Mouse (Mus musculus) heart, postnatal 25 days (tissue): ENCODE measurements around the gene Tiam2. TPM values are rescaled to one million over a fixed set of nuclear protein-coding genes. Genes with fewer than 3 reads are reported as not detected.

Experiments
- DNase-seq: peaks from one replicate; pipeline ENCODE4 v3.0.0; 2022; ENCODE audit warnings: low spot score
- intact Hi-C: fragments of 180-260 bp; cut with DNase I; formaldehyde crosslinking; loops from one replicate; pipeline ENCODE4 v1.15.1; 2025
- total RNA-seq, 2 experiments: library from RNA; stranded (reverse); gene quantifications; 2 replicates each; pipeline ENCODE4 v1.2.3; 2021

Tiam2 gene
- total RNA-seq, 2 experiments from 2014 or later, result 2.0 to 2.3 TPM

DNA sequence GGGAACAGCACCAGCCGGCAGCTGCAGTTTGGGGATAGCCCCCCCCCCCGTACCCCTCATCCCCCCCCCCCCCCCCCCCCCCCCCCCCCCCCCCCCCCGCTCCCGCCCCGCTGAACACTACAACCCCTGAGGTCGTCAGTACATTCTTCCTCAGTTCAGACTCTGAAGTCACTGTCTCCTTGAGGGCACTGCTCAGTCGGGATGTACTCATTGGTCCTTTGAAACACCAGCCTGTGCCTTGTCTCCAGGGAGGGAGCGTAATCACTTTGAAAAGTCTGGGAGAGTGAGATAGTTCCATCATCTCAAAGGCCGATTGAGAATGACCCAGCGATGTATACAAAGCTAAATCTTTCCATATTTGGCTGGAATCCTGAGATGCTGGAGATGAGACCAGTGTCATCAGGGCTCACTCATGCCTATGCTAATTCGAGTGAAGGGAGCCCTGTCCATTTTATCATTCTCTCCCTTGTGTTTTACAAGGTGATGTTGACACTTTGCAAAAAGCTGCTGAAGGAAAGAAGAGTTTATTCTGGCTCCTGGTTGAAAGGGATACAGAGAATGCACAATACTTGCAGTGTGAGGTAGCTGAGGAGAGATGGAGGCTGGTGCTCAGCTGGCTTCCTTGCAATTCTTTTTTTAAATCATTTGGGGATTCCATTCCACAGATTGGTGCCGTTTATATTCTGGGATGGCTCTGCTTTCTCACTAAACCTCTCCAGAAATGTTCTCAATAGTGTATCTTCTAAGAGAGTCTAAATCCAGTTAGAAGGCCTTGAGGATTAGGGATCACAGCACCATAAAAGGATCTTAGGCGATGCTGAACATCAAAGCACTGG, 53.6 kb downstream of the Tiam2 start:
- intact Hi-C loops, result no loop called here
- DNase-seq, result no peak

DNA sequence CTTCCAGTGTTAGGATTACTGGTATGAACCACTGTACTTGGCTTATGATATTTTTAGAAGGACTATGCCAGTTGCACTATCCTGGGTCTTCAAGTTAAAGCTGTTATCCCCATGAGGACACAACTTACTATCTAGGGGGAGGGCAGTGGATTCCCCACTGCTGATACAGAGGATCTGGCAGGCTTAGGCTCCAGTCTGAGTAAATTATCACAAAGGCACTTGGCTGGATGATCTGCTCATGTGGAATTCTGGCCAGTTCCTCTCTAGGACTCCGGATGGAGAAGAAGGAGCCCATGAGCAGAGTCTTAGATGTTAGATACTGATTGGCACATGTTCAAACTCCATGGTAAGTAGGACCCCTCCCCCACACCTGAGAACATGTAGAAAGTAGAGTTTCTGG, 59.0 kb downstream of the Tiam2 start:
- intact Hi-C loops, result no loop called here
- no peak for DNase-seq

DNA sequence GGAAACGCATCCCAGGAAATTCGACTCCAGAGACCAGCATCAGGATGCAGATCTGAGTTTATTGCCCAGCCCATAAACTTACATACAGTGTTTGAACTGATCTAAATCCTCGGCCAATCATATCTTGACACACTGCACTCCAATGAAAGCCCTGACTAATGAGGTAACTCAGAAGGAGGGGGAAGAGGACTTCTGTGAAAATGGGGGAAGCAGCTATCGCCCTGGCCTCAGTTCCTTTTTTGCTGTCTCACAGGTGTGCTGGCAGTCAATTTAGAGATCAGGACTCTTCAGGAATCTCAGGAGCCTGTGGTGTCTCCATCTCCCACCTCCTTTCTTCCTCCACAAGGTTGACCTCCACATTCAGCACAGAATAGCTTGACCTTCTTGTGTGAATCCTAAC, 61.4 kb downstream of the Tiam2 start:
- intact Hi-C loops, result no loop called here

DNA sequence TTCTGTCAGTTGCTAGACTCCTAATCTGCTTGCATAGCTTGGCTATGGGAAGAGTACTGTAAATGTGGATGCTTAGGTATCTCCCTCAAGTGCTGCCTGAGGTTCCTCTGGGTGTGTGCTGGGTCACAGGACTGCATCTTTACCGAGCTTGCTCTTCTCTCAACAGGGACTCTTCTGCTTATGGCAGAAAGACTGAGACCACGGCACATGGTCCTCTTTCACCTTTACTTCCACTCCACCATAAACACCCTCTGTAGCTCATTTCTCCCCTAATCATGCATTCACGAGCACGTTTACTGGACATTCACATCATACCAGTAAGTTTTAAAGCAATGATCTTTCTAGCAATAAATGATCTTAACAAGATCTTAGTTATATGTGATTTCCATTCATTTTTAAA, 63.4 kb downstream of the Tiam2 start:
- DNase-seq, result no peak
- intact Hi-C loops, result no loop called here

More for the DNA sequence above, 61.4 kb downstream of the Tiam2 start:
- DNase-seq, result no peak

DNA sequence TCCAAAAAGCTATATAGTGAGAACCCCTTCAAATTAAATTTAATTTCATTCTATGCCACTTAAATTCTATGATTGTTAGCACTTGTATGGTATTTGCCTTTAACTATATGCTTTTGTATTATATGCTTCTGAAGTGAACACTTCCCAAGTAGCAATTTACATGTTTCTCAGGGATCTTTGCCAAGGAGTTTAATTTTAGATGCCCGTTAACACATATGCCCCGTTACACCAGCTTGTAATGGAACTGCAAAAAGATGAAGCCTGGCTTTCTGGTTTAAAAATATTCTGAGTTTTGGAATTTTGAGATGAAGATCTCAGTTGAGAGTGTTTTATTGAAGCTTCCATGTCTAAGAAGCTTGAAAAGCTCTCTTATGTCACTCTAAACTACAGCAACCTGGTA, 67.6 kb downstream of the Tiam2 start:
- intact Hi-C loops, result no loop called here

DNA sequence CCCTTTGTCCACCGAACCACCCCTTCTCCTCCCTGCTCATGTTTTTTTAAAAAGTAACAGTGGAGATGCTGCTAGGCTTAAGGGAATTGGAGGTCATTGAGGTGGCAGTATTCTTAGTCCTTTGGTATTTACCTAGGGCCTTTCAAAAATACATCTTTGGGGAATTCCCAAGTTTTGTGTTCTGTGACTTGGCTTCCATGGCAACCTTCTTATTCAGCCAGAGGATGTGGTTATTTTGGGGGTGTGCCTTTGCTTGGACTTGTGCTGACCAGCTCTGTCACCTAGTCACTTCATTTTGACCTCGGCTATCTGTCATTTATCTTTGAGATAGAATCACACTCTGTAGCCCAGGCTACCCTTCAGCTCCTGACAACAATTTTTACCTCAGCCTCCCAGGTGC, 68.6 kb downstream of the Tiam2 start:
- no peak for DNase-seq
- intact Hi-C loops, result no loop called here

More for the DNA sequence above, 67.6 kb downstream of the Tiam2 start:
- DNase-seq, result no peak

DNA sequence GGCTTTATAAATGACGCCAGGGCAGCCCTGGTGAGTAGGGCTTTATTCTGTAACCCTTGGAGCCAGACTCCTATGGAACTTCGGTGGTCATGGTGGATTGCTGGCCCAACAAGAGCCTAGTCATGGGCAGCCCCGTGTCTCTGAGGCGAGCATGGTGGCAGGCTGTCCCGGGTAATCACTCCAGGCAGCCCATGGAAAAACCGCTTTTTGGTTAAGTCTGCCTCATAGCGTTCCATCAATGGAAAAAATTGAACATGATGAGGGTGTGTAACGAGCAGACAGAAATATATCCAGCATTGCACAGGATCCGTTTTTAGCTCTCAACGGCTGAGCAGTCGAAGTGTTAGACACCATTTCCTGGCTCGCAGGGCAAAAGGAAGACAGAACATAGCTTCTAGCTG, 70.5 kb downstream of the Tiam2 start:
- intact Hi-C loops, result no loop called here
- DNase-seq, result no peak

DNA sequence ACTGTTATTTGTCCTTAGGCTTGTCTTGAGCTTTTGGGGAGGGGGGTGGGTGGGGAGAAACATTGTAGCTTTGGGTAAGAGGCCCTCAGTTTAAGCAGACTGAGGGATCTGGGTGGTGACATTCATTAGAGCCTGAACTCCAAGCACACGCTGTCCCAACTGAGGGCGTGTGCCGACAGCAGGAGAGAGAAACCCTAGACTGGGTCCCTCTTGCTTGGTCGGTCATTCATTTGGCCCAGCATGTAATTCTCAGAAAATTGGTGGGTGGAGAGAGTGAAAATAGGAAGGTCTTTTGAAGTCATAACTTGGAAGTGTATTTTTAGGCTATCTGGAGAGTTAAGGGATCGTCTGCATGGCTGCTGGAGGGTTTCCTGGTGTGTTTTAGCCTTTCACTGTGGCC, 71.5 kb downstream of the Tiam2 start:
- DNase-seq, result no peak
- intact Hi-C loops, result no loop called here

DNA sequence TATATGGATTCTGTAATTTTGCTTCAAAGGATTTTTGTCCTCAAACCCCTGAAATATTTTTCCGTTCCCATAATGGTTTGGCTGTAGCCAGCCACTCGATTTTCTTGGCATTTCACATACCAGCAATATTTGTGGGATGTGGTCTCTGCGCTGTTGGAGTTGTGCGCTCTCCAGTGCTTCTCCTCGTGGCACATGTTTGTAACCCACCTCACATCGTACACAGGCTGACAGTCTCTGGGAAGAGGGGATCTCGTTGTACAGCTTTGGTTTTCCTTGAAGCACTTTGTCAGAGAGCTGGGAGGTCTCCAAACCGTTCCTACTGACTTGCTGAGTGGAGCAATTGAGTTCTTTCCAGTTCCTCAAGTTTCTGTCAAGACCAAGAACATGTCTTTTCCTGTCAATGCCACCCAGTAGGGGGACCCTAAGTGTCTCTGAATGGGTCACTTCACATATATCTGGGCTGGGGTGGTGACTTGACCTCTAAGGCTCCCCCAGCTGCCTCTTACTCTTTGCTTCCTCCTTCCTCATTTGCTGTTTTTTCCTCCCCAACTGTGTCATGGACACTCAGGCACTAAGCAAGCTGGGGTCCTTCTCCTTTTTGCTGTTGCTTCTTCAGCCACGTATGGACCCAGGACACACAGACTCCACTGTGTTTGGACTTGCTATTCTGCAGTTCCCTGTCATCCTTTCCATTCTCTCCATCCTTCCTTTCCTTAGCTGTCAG, 79.1 kb downstream of the Tiam2 start:
- DNase-seq, result no peak
- intact Hi-C loops, result no loop called here

DNA sequence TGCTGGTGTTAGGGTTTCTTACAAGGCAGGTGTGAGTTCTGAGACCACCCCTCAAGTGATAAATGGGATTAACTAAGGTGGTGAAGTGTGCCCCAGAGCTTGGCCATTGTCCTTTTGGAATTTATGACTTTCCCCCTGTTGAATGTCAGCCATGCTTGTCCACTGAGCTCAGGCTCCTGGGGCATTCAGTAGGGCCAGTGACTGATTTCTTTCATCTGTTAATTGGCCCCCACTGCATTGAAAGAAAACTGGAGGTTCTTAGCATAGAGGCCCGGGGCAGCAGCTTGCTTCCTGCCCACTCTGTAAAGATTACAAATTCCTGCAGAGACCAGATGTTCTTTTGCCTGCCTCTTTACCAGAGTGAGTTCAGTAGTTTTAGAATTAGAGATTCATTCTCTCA, 80.7 kb downstream of the Tiam2 start:
- no peak for DNase-seq
- intact Hi-C loops, result no loop called here

DNA sequence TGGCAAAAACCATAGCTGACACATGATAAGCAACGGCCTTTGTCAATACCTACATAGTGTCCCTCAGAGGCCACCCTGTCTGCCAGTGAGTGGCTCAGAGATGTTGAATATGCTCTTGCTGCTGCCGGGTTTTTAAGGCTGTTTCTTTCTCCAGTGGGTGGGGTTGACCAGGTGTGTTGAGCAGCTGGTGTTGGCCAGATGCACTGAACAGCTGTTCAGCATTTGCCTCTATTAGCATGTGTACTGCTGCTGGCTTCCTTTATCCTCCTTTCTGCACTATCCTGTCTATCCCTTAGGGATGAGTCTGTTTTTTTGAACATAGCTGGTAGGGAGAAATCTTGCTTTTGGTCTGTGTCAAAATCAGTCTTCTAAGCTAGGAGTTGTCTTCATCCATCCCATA, 83.9 kb downstream of the Tiam2 start:
- intact Hi-C loops, result no loop called here
- DNase-seq, result no peak

DNA sequence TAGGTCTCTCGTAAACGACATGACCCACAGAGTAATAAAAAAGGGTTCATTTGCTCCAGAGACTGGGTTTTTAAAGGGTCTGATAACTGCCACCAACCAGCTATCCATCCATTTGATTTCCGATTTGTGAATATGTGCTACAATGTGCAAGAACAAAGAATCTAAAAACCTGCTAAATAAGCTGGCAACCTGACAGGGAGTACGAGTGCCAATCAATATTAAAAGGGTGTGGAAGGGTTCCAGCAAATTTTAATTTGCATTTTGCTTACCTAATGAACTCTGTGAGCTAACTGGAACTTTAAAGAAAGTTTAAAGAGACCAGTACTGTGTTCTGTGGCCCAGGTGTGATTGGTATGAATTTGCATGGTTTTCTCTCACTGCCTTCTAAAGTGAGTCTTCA, 86.4 kb downstream of the Tiam2 start:
- intact Hi-C loops, result no loop called here
- DNase-seq, result no peak

DNA sequence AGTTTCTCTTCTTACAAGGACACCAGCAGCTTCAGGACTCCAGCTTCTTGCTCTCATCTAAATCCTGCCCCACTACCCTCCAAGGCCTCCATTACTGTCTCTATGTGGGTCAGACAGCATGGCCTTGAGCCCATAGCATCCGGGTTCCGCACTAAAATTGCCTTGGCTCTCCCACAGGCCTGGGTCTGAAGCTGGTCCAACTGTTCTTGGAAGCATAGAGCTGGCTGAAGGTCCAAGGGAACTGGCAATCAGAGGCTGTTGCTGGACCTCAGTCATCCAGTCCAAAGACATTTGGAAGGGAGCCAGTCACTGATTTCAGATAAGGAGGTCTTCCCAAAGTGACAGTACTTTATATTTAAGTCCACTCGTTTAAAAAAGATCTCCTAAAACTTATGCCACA, 89.2 kb downstream of the Tiam2 start:
- intact Hi-C loops, result no loop called here
- peak; percentile 15 for DNase-seq

DNA sequence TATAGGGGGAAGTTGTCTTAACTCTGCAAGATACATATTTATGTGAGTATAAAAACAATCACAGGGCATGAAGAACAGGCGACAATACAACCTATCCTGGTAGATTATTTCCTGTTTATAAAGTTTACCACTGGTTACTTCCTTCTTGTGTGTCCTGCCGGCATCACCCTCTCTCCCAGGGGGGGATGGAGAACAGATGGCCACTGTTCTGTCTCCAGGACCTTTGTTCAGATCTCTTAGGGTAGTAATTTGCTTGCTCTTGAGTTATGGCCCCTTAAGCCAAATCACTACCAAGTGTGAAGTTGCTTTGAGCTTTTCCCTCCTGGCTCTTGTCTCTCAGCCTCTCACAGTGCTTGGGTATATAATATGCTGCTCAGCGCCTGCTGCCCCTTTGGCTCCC, 90.0 kb downstream of the Tiam2 start:
- intact Hi-C loops, result no loop called here

DNA sequence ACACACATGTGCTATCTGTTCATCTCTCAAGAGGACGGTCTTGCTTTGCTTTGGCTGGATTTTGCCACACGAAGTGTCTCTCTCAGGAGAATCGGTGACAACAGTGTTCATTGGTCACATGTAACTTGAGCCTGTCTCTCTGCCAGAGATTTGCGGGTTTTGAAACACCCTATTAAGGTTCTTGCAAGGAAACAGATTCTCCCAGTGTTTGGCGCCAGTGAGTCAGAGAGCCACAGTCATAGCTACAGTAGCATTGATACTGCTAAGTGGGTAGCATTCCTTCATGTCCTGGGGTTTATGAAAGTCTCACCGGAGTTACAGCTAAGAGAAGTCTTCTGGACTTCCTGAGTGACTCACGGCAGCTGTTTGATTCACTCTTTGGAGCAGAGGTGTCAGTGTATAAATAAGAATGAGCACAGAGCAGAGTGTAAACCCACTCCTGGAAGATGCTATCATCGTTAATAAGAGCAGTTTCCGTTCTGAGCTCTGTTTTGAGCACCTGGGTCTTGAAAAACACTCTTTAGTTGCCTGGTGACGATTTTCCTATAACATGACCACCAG, 93.1 kb downstream of the Tiam2 start:
- DNase-seq, result no peak
- intact Hi-C loops, result no loop called here

More for the DNA sequence above, 90.0 kb downstream of the Tiam2 start:
- DNase-seq, result no peak

DNA sequence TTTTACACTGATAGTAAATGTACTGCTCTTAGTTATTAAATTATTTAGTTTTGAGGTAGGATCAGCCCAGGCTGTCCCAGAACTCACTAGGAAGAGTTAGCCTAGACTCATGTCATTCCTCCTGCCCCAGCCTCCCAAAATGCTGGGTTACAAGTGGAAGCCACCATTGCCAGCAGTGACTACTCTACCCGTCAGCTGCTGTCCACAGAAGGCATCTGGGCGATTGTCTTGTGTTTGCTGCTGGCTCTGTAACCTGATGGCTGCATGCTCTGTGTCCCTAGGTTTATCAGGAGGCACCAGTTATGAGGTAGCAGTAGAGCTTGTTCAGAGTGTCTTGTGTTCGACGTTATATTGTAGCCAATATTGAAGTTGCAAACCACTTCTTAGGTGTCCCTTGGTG, 93.8 kb downstream of the Tiam2 start:
- no peak for DNase-seq
- intact Hi-C loops, result no loop called here

DNA sequence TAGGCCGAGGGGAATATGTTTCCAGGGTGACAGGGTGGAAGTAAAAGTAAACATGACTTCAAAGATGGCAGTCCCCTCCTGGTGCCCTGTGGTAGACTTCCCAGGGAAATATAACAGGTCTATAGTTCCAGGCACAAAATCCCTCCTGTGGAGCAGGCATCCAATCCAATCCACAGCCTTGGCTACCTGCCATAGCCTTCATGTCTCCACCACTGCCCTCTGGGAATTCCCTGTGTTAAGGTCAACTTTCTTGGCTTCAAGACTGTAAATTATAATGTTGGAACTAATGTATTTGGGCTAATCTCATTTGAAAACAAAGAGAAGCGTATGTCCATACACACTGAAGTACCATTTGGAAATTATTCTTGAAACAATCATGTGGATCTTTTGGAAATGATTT, 97.0 kb downstream of the Tiam2 start:
- intact Hi-C loops, result no loop called here
- no peak for DNase-seq

DNA sequence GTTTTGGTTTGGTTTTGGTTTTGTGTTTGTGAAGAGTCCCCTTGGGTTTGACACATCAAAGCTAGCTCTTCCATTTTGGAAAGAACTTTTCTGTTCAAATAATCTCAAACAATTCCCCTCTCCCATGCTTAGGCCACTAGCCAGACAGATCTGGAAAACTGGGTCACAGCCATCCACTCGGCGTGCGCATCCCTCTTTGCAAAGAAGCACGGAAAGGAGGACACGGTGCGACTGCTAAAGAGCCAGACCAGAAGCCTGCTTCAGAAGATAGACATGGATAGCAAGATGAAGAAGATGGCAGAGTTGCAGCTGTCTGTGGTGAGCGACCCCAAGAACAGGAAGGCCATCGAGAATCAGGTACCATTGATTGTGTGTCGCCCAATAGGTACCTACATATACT, 102.3 kb downstream of the Tiam2 start:
- intact Hi-C loops, result no loop called here
- no peak for DNase-seq

DNA sequence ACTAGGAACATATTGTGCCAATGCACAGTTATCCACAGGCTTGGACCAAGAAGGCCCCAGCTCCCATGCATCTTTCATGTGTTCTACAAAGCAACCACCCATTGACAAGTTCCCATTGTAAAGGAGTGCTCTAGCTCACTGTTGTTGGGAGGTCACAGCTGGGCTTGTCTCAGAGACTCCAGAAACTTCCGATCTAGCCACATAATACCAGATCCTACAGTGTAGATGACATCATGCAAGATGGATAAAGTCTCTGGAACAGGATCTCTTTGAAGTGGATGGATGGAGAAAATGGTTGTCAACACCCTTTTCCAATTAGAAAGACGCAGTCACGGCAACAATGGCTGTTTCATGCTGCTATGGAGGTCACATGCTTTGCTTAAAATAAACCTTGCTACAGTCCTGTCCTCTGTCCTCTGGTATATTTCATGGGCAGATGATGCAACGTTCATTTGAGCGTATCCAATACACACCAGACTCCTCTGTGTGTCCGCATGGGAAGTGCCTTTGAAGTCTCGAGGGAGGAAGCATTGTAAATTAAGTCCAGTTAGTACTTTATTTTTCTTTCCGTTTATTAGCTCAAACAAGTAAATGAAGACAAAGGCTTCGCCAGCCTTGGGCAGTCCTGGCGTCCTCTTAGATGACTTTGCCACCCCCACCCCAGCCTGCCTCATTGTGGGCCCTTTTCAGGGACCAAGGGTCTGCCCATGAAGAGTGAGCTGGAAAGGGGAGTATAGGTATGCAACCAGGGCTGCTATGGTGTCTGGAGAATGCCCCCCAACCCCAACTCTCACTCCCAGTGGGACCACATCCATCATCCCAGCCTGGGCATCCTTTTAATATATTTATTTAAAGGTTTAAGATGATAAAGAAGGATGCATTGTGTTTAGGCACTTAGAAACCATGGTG, 106.5 kb downstream of the Tiam2 start:
- no peak for DNase-seq
- intact Hi-C loops, result no loop called here
